Mouse (Mus musculus): ENCODE results near the gene Lck. TPM values are rescaled to one million over a fixed set of nuclear protein-coding genes. Genes with fewer than 3 reads are reported as not detected.
A peak's percentile ranks its signal among the peaks of the same experiment; 100 is the strongest.

Lck gene
- polyA plus RNA-seq, 1 experiment: 2.5 TPM

DNA sequence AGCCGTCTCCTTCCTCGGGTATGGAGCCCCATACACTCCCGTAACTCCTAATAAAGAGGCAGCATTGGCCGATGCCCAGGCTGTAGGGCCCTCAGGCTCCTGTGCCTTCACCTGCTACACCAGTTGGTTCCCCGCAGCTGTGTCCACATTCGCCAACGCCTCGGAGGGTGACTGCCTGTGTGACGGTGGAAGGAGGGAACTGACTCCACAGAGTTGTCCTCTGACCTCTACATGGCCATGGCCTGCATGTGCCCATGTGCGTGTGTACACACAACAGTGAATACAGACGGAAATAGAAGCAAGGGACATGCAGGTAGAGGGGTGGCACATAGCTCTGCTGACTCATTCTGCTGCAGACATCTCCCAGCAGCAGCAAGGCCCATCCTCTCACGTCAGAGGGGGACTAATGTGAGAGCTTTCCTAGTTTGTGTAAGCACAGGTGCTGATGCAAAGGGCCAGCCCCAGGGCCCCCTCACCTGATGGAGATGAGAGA is 35.7 kb upstream of the Lck start:
- Histone ChIP-seq H3K27me3 (ENCODE audit: control insufficient read depth, insufficient read depth, low read length) (no peaks in the 10 kb centered on the region), H3K4me3 (ENCODE audit: control insufficient read depth, low read depth, low read length) (no peak overlapping the region), H3K36me3 (ENCODE audit: control insufficient read depth, insufficient read depth, low read length) (no peaks in the 10 kb centered on the region; the same call in 1 of the 2 replicates), H3K4me1 (ENCODE audit: control insufficient read depth, insufficient read depth, low read length) (no peaks in the 10 kb centered on the region), H3K27ac (ENCODE audit: control insufficient read depth, insufficient read depth, low read depth, low read length) (no peak overlapping the region)
- TF ChIP-seq POLR2A (IDR thresholded peaks at IDR 0.05; ENCODE audit: control insufficient read depth, low read depth, low read length): no peak
- TF ChIP-seq CTCF (IDR thresholded peaks at IDR 0.05; ENCODE audit: control insufficient read depth, insufficient read depth, insufficient replicate concordance, low read depth, low read length): no peak

DNA sequence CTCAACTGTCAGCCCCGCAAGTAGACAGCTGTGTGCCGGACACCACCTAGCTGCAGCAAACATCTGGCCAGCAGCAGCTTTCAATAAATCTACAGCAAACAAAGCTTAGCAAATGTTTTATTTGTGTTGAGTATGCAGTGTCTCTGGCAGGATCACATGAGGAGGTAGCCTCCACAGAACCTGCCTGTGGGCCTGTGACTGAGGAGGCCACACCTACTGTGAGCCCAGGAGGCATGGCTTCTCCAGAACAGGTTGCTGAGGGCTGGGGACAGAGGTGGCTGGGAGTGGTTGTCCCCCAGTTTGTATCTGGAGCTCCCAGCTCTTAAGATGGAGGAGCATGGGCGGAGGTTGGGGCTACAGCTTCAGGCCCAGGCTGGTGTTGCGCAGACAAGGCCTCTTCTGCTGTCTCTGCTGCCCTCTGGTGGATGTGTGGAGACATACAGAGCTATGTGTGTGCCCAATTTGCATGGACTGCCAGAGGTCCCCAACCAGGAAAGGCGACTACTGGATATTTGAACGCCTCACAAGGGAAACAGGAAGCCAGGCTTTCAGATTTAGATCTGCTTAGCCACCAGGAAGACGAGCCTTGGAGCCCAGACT is 35.1 kb upstream of the Lck start:
- no peak overlapping the region for H3K27ac ChIP-seq (ENCODE audit: control insufficient read depth, insufficient read depth, low read depth, low read length)
- H3K4me3 ChIP-seq (ENCODE audit: control insufficient read depth, low read depth, low read length): no peak overlapping the region

DNA sequence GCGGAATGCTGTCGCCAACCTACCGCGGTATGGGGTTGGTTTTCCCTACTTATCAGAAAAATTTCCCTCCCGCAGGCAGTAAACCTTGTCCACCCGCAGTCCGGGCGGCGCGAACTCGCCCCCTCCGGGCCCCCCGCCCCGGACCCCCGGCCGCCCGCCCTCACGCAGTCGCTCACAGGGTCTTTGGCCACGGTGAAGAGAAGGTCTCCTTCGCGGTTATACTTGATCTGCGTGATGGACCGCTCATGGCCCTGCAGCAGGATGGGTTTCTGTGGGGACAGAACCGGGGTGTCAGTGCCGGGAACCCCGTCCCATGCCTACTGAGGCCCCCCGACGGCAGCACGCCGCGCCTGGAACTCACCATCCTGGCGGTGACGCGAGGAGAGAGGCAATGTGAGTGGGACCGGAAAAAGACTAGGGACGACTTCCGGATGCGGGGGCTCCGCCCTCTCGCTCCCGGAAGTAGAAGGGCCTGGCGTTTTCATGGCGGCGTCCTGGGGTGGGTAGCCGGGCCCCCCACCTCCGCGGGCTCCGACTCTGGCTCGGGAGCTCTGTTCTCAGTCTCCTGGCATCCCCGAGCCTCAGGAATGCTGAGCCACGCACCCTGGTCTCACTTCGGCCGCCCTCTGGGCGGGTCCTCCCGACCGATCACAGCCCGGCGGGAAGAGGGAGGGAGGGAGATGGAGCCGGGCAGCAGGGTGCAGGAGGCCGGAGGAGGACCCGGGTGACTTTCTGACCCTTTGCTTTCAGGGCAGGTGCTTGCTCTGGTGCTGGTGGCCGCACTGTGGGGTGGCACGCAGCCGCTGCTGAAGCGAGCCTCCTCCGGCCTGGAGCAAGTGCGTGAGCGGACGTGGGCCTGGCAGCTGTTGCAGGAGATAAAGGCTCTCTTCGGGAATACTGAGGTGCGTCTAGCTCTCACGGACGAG is 27.1 kb upstream of the Lck start, which contains the start of the genes Eif3i and Tmem234:
Gene Eif3i (minus strand): TSS at position 416 of the 926 bp plus-strand sequence.
Gene Tmem234 (plus strand): TSS at position 436 of the 926 bp plus-strand sequence.
- no peaks in the 10 kb centered on the region; the same call in 1 of the 2 replicates for H3K36me3 ChIP-seq (ENCODE audit: control insufficient read depth, insufficient read depth, low read length)

More for the DNA sequence above, 35.1 kb upstream of the Lck start:
- no peaks in the 10 kb centered on the region for H3K4me1 ChIP-seq (ENCODE audit: control insufficient read depth, insufficient read depth, low read length)
- H3K36me3 ChIP-seq (ENCODE audit: control insufficient read depth, insufficient read depth, low read length): no peaks in the 10 kb centered on the region; the same call in none of the 2 replicates
- no peaks in the 10 kb centered on the region for H3K27me3 ChIP-seq (ENCODE audit: control insufficient read depth, insufficient read depth, low read length)
- peak; percentile 89; the same call in 1 of the 2 replicates for TF ChIP-seq CTCF (IDR thresholded peaks at IDR 0.05; ENCODE audit: control insufficient read depth, insufficient read depth, insufficient replicate concordance, low read depth, low read length)
- TF ChIP-seq POLR2A (IDR thresholded peaks at IDR 0.05; ENCODE audit: control insufficient read depth, low read depth, low read length): no peak

DNA sequence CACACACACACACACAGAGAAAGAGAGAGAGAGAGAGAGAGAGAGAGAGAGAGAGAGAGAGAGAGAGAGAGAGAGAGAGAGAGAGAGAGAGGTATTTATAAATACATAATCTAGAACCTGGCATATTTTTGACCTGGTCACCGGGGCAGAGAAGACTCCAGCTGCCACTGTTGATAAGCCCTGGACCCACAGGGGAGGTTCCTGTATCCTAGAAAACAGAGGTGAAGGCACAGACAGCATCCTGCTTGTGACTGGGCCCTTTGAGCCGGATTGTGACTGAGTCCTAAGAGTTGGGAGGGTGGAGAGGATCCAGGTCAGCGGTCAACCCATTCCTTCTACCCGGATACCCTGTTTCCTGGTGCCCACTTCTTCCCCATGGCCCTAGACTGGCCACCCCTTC is 15.4 kb upstream of the Lck start:
- TF ChIP-seq POLR2A (IDR thresholded peaks at IDR 0.05; ENCODE audit: control insufficient read depth, low read depth, low read length): no peak
- TF ChIP-seq CTCF (IDR thresholded peaks at IDR 0.05; ENCODE audit: control insufficient read depth, insufficient read depth, insufficient replicate concordance, low read depth, low read length): no peak
- no peak overlapping the region for H3K27ac ChIP-seq (ENCODE audit: control insufficient read depth, insufficient read depth, low read depth, low read length)
- H3K27me3 ChIP-seq (ENCODE audit: control insufficient read depth, insufficient read depth, low read length): no peaks in the 10 kb centered on the region

More for the DNA sequence above, 27.1 kb upstream of the Lck start, which contains the start of the genes Eif3i and Tmem234:
- peak within 1 kb of the TSS; percentile 75 for H3K27ac ChIP-seq (ENCODE audit: control insufficient read depth, insufficient read depth, low read depth, low read length)
- no peaks in the 10 kb centered on the region for H3K27me3 ChIP-seq (ENCODE audit: control insufficient read depth, insufficient read depth, low read length)
- peaks cover 4% of the 10 kb centered on the region; the same call in 1 of the 2 replicates for H3K4me1 ChIP-seq (ENCODE audit: control insufficient read depth, insufficient read depth, low read length)
- H3K4me3 ChIP-seq (ENCODE audit: control insufficient read depth, low read depth, low read length): peak within 1 kb of the TSS; percentile 99
- peak; percentile 83 for TF ChIP-seq POLR2A (IDR thresholded peaks at IDR 0.05; ENCODE audit: control insufficient read depth, low read depth, low read length)
- no peak for TF ChIP-seq CTCF (IDR thresholded peaks at IDR 0.05; ENCODE audit: control insufficient read depth, insufficient read depth, insufficient replicate concordance, low read depth, low read length)

DNA sequence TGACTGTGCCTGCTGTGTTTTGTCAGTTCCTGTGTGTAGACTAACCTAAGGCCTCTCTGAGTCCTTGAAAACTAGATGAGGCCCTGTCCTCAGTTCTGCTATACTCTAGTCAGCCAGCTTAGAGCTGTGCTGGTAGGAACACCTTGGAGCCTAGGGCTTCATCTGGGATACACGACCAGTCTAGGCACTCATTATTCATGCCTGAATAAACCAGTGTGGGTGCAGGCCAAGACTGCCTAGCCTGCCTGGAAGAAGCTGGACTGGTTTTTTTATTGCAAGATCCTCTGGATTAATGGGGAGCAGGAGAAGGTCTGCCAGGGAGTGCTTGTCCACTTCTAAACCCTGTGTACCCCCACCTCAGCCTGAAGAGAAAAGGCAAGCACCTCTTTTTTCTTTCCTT is 13.5 kb upstream of the Lck start:
- H3K27ac ChIP-seq (ENCODE audit: control insufficient read depth, insufficient read depth, low read depth, low read length): no peak overlapping the region
- no peak for TF ChIP-seq POLR2A (IDR thresholded peaks at IDR 0.05; ENCODE audit: control insufficient read depth, low read depth, low read length)
- no peak for TF ChIP-seq CTCF (IDR thresholded peaks at IDR 0.05; ENCODE audit: control insufficient read depth, insufficient read depth, insufficient replicate concordance, low read depth, low read length)
- no peaks in the 10 kb centered on the region; the same call in 1 of the 2 replicates for H3K36me3 ChIP-seq (ENCODE audit: control insufficient read depth, insufficient read depth, low read length)
- H3K27me3 ChIP-seq (ENCODE audit: control insufficient read depth, insufficient read depth, low read length): no peaks in the 10 kb centered on the region
- peaks cover 2% of the 10 kb centered on the region; the same call in 1 of the 2 replicates for H3K4me1 ChIP-seq (ENCODE audit: control insufficient read depth, insufficient read depth, low read length)
- H3K4me3 ChIP-seq (ENCODE audit: control insufficient read depth, low read depth, low read length): no peak overlapping the region

More for the DNA sequence above, 15.4 kb upstream of the Lck start:
- no peak overlapping the region for H3K4me3 ChIP-seq (ENCODE audit: control insufficient read depth, low read depth, low read length)
- H3K4me1 ChIP-seq (ENCODE audit: control insufficient read depth, insufficient read depth, low read length): peaks cover 2% of the 10 kb centered on the region; the same call in 1 of the 2 replicates
- H3K36me3 ChIP-seq (ENCODE audit: control insufficient read depth, insufficient read depth, low read length): peaks cover 4% of the 10 kb centered on the region

DNA sequence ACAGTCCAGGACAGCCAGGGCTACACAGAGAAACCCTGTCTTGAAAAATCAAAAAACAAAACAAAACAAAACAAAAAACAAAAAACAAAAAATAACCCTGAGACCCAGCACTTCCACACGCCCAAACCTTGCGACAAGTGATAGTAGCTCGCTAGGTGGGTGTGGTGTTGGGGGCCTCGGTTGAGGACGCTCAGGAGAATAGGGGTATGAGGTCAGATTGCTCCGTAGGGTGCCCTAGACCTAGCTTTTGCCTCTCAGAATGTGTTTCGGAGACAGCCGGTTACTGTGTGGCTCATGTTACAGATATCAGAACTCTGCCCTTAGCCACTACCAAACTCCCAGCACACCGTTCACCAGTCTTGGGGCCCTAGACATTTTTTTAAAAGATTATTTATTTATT is 12.3 kb upstream of the Lck start:
- peaks cover 2% of the 10 kb centered on the region; the same call in 1 of the 2 replicates for H3K4me1 ChIP-seq (ENCODE audit: control insufficient read depth, insufficient read depth, low read length)
- no peak overlapping the region for H3K27ac ChIP-seq (ENCODE audit: control insufficient read depth, insufficient read depth, low read depth, low read length)
- H3K27me3 ChIP-seq (ENCODE audit: control insufficient read depth, insufficient read depth, low read length): no peaks in the 10 kb centered on the region
- no peaks in the 10 kb centered on the region for H3K36me3 ChIP-seq (ENCODE audit: control insufficient read depth, insufficient read depth, low read length)
- TF ChIP-seq CTCF (IDR thresholded peaks at IDR 0.05; ENCODE audit: control insufficient read depth, insufficient read depth, insufficient replicate concordance, low read depth, low read length) (no peak), POLR2A (IDR thresholded peaks at IDR 0.05; ENCODE audit: control insufficient read depth, low read depth, low read length) (no peak)
- H3K4me3 ChIP-seq (ENCODE audit: control insufficient read depth, low read depth, low read length): no peak overlapping the region

All from testis, adult 2 months (tissue).